Mouse (Mus musculus) olfactory bulb, adult 2 months (tissue): Measurements from ENCODE around the gene Rab3a. TPM values are rescaled to one million over a fixed set of nuclear protein-coding genes. Genes with fewer than 3 reads are reported as not detected.

Source experiments
- H3K27ac ChIP-seq: fragments of 200-500 bp; 2 replicates; pipeline ENCODE4 v1.5.1; 2012; ENCODE audit warnings: low read depth, low read length; ENCODE audit not compliant: insufficient read depth
- H3K4me1 ChIP-seq: fragments of 200-500 bp; 2 replicates; pipeline ENCODE4 v1.6.1; 2012; ENCODE audit warnings: low read length; ENCODE audit not compliant: control insufficient read depth, insufficient read depth
- H3K4me3 ChIP-seq: fragments of 200-500 bp; 2 replicates; pipeline ENCODE4 v1.5.1; 2012; ENCODE audit warnings: mild to moderate bottlenecking, low read depth, low read length, moderate library complexity; ENCODE audit not compliant: insufficient read depth
- CTCF ChIP-seq: fragments of 200-500 bp; IDR thresholded peaks from 2 replicates; pipeline ENCODE4 v1.5.1; 2012; ENCODE audit warnings: low read depth, mild to moderate bottlenecking, low read length, moderate library complexity; ENCODE audit not compliant: insufficient read depth
- POLR2A ChIP-seq: fragments of 200-500 bp; IDR thresholded peaks from 2 replicates; pipeline ENCODE4 v1.6.1; 2012; ENCODE audit warnings: mild to moderate bottlenecking, low read depth, low read length, moderate library complexity; ENCODE audit not compliant: insufficient read depth
- WGBS: fragments of 180-500 bp; shearing (Covaris S2); methylation state at CpG from one replicate; pipeline ENCODE4 v1.1.7; 2018; 5-methylcytosine and 5-hydroxymethylcytosine counted together
- polyA plus RNA-seq: library from polyadenylated mRNA; stranded (reverse); fragments of >200 nt; gene quantifications from 2 replicates; pipeline ENCODE4 v1.2.4, GENCODE M21; 2012; ENCODE audit warnings: low replicate concordance; ENCODE audit not compliant: missing spikeins, insufficient read depth, insufficient read length

Rab3a gene
- polyA plus RNA-seq, 1 experiment, result 581 TPM

GRCm38 (mm10) chr8:70756476-70757040 is 2.1 kb downstream of the Rab3a start:
- no peak overlapping the region for H3K27ac ChIP-seq
- peaks cover 56% of the 10 kb centered on the region for H3K4me1 ChIP-seq
- no peak for TF ChIP-seq CTCF
- TF ChIP-seq POLR2A, result no peak
- 92% methylated on average over 6 of the region's 6 CpGs for WGBS
- no peak overlapping the region for H3K4me3 ChIP-seq

GRCm38 (mm10) chr8:70757523-70758307 is 3.2 kb downstream of the Rab3a start:
- WGBS, result 58% methylated on average over 22 of the region's 22 CpGs
- H3K4me1 ChIP-seq, result peaks cover 53% of the 10 kb centered on the region
- no peak for TF ChIP-seq CTCF
- TF ChIP-seq POLR2A, result no peak
- no peak overlapping the region for H3K27ac ChIP-seq
- no peak overlapping the region for H3K4me3 ChIP-seq

- peaks cover 48% of the 10 kb centered on the region for H3K4me1 ChIP-seq
- no peak overlapping the region for H3K4me3 ChIP-seq
- TF ChIP-seq CTCF (no peak), POLR2A (no peak)
- 79% methylated on average over 7 of the region's 7 CpGs for WGBS
- no peak overlapping the region for H3K27ac ChIP-seq
Measured at GRCm38 (mm10) chr8:70758308-70758615, 3.8 kb downstream of the Rab3a start.

- Histone ChIP-seq H3K27ac (no peak overlapping the region), H3K4me3 (no peak overlapping the region), H3K4me1 (peaks cover 46% of the 10 kb centered on the region)
- TF ChIP-seq CTCF, result no peak
- TF ChIP-seq POLR2A, result no peak
- 51% methylated on average over 19 of the region's 19 CpGs for WGBS
Measured at GRCm38 (mm10) chr8:70758616-70759561, 4.4 kb downstream of the Rab3a start.

DNA sequence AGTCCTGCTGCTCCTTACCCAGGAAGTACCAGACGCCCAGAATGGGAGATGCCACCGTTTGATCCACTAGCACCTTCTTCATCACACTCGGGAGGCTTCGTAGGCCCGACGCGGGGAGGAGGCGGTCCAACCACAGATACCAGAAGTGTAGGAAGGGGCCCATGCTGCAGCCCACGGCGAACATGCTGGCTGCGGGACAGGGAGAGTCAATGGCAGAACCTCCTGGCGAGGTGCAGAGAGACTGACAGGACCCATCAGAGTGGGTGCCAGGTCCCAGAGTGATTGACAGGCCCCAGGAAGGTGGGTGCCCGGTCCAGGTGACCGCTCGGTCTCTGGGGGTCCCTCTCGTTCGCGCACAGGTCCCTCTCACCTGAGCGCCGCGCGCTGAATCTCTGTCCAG is 5.9 kb downstream of the Rab3a start:
- TF ChIP-seq POLR2A, result no peak
- TF ChIP-seq CTCF, result no peak
- peaks cover 46% of the 10 kb centered on the region for H3K4me1 ChIP-seq
- under 1% methylated on average over 22 of the region's 22 CpGs for WGBS
- peak overlapping the region; percentile 85 for H3K4me3 ChIP-seq
- H3K27ac ChIP-seq, result peak overlapping the region; percentile 61

DNA sequence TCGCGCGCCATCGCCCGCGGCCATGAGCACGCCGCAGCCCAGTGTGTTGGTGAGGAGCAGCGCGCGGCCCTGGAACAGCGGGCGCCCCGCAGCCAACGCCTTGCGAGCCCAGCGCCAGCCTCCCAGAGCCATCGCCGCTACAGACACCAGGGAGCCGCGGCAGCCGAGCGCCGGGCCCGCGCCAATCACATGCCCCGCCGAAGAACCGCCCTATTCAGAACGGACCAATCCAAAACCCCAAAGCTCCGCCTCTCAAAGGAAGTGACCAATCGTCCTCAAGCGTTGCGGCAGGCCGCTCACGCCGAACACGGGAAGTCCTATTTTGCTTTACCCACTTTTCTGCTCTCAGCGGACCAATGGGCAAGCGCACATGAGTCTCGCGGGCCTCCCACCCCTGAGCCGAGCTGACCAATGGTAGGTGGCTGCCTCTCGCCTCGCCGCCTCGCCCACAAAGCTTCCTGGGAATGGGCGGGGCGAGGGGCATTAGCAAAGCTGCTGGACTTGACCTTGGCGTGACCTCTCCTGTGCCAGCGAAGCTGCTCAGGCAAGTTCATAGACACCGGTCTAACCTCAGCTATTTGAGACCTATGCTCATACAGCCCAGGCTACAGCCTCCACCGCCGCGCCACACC is 6.4 kb downstream of the Rab3a start, which contains the start of gene Mpv17l2:
TSS of gene Mpv17l2 (minus strand) at position 172 of the 632 bp plus-strand sequence.
- H3K4me1 ChIP-seq, result peaks cover 44% of the 10 kb centered on the region
- no peak for TF ChIP-seq CTCF
- peak; percentile 79 for TF ChIP-seq POLR2A
- H3K27ac ChIP-seq, result peak within 1 kb of the TSS; percentile 78
- under 1% methylated on average over 55 of the region's 55 CpGs for WGBS
- peak within 1 kb of the TSS; percentile 85 for H3K4me3 ChIP-seq

GRCm38 (mm10) chr8:70762118-70762517 is 7.6 kb downstream of the Rab3a start:
- H3K27ac ChIP-seq, result no peak overlapping the region
- no peak overlapping the region for H3K4me3 ChIP-seq
- WGBS, result 77% methylated on average over 1 of the region's 1 CpGs
- TF ChIP-seq POLR2A (no peak), CTCF (no peak)
- H3K4me1 ChIP-seq, result peaks cover 44% of the 10 kb centered on the region

DNA sequence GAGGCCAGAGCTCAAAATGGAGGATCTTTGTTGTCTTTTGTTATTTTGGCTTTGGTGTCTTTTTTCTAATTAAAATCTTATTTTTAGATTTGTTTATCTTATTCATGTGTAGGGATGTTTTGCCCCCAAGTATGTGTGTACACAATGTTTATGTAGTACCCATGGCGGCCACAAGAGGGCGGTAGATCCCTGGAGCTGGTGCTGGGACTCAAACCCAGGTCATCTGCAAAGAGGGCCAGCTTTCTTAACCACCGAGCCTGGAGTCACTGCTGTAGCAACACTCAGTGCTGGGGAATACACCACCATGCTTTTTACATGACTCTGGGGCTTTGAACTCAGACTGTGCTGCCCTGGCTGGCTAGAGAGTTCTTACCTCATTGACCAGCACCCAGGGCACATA is 8.9 kb downstream of the Rab3a start:
- Histone ChIP-seq H3K4me1 (peaks cover 35% of the 10 kb centered on the region), H3K4me3 (no peak overlapping the region), H3K27ac (no peak overlapping the region)
- WGBS, result 8% methylated on average over 3 of the region's 3 CpGs
- TF ChIP-seq POLR2A (no peak), CTCF (peak; percentile 63; the same call in 1 of the 2 replicates)
